Mouse (Mus musculus): Measurements from ENCODE around the gene Sema6d. TPM values are rescaled to one million over a fixed set of nuclear protein-coding genes. Genes with fewer than 3 reads are reported as not detected.

Gene Sema6d
- polyA plus RNA-seq, 1 experiment from 2014 or later = 3.4 TPM

DNA sequence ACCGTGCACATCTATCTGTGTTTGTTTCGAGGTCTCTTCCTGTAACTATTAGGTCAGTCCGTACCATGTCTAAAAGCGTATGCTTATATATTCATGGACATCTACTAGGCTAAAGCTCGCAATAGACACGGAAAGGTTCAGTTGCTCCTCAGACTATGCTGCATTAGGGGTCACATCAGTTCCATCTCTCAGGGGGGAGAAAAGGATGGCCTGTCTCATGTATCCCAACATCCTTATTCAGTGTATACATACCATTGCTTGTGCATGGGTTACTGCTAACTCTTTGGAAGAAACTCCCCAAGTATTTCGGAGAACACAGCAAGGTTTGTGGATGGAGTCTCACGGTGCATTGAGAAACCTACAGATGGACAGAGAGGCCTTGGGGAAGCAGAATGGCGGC, 571.5 kb downstream of the Sema6d start:
- H3K9me3 ChIP-seq (replicated peaks) = no peaks in the 10 kb centered on the region
- H3K27ac ChIP-seq (replicated peaks) = no peak overlapping the region
- no peaks in the 10 kb centered on the region for H3K36me3 ChIP-seq (replicated peaks)
- H3K4me2 ChIP-seq = no peak overlapping the region
- ATAC-seq (ENCODE audit: insufficient read depth) = no peak
- 66% methylated on average over 9 of the region's 9 CpGs for WGBS (ENCODE audit: insufficient replicate concordance)
- H3K27me3 ChIP-seq = no peaks in the 10 kb centered on the region
- no peak overlapping the region for H3K9ac ChIP-seq
- no peaks in the 10 kb centered on the region for H3K4me1 ChIP-seq (replicated peaks)
- no peak overlapping the region for H3K4me3 ChIP-seq (replicated peaks)

DNA sequence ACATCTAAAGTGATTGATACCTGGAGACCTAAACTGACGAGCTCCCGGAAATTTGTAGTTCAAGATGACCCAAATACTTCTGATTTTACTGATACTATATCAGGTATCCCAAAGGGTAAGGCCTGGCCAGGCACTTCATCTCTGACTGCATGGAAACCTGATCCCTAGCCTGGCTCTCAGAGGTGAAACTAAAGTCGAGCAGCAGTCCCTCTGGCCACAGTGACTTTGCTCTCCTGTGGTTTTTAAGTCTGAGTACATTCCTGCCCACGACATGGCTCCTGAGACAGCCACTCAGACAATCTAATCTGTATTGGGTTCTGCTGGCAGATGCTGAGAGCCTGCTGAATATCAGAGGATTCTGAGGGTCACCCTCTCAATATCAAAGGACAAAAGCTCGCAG, 572.5 kb downstream of the Sema6d start:
- Histone ChIP-seq H3K4me2 (no peak overlapping the region), H3K4me3 (replicated peaks) (no peak overlapping the region), H3K27me3 (no peaks in the 10 kb centered on the region), H3K27ac (replicated peaks) (no peak overlapping the region), H3K4me1 (replicated peaks) (no peaks in the 10 kb centered on the region), H3K9ac (no peak overlapping the region), H3K9me3 (replicated peaks) (no peaks in the 10 kb centered on the region), H3K36me3 (replicated peaks) (no peaks in the 10 kb centered on the region)
- 30% methylated on average over 5 of the region's 5 CpGs for WGBS (ENCODE audit: insufficient replicate concordance)
- no peak for ATAC-seq (ENCODE audit: insufficient read depth)

DNA sequence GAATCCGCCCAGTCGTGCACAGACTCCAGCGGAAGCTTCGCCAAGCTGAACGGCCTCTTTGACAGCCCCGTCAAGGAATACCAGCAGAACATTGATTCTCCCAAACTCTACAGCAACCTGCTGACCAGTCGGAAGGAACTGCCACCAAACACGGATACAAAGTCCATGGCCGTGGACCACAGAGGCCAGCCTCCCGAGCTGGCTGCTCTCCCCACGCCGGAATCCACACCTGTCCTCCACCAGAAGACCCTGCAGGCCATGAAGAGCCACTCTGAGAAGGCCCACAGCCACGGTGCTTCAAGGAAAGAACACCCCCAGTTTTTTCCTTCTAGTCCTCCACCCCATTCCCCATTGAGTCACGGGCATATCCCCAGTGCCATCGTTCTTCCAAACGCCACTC, 574.4 kb downstream of the Sema6d start:
- H3K4me1 ChIP-seq (replicated peaks) = no peaks in the 10 kb centered on the region
- H3K9me3 ChIP-seq (replicated peaks) = no peaks in the 10 kb centered on the region
- H3K36me3 ChIP-seq (replicated peaks) = no peaks in the 10 kb centered on the region

DNA sequence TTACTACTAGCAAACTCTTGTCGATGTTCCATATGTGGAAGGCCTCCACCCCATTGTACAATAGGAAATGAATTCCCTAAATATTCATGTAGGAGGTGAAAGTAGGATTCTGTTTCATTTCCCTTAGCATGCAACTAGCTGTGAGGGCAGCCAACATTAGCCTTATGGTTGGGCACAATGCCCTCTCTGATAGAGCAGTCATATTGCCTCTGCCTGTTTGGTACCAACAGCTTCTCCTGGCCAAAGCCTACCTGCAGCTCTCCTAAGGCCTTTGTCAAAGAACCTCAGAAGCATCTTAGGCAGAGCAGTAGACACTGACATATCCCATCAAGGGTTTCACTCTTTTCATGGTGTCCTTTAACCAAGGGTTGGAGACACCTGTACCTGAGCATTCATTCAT, 578.7 kb downstream of the Sema6d start:
- H3K4me2 ChIP-seq = no peak overlapping the region
- H3K4me3 ChIP-seq (replicated peaks) = no peak overlapping the region
- no peak overlapping the region for H3K27ac ChIP-seq (replicated peaks)
- 68% methylated on average over 1 of the region's 1 CpGs for WGBS (ENCODE audit: insufficient replicate concordance)
- no peaks in the 10 kb centered on the region for H3K9me3 ChIP-seq (replicated peaks)
- ATAC-seq (ENCODE audit: insufficient read depth) = no peak
- H3K4me1 ChIP-seq (replicated peaks) = no peaks in the 10 kb centered on the region
- no peaks in the 10 kb centered on the region for H3K36me3 ChIP-seq (replicated peaks)
- no peak overlapping the region for H3K9ac ChIP-seq
- H3K27me3 ChIP-seq = no peaks in the 10 kb centered on the region

More for the DNA sequence above, 574.4 kb downstream of the Sema6d start:
- no peak for ATAC-seq (ENCODE audit: insufficient read depth)
- H3K9ac ChIP-seq = no peak overlapping the region
- no peak overlapping the region for H3K4me3 ChIP-seq (replicated peaks)
- H3K27ac ChIP-seq (replicated peaks) = no peak overlapping the region
- H3K4me2 ChIP-seq = no peak overlapping the region
- no peaks in the 10 kb centered on the region for H3K27me3 ChIP-seq
- 83% methylated on average over 16 of the region's 16 CpGs for WGBS (ENCODE audit: insufficient replicate concordance)

DNA sequence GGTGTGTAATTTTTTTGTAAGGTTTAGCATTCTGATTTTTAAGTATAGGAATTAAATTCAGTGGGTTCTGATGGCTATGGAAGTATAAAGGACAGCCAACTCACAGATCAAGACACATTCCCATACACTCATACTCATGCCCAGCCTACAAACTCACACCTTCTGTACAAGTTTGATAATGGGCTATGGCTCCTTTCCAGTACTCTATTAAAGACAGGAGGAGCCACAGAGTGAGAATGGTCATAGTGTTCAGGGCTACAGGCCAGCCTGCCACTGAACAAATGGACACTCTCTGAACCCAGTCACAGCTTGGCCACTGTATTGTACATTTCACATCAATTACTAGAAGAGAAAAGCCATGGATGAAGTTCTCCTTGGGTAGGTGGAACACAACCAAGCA, 583.3 kb downstream of the Sema6d start:
- H3K27me3 ChIP-seq = no peaks in the 10 kb centered on the region
- no peaks in the 10 kb centered on the region for H3K36me3 ChIP-seq (replicated peaks)
- no peaks in the 10 kb centered on the region for H3K4me1 ChIP-seq (replicated peaks)
- H3K9me3 ChIP-seq (replicated peaks) = no peaks in the 10 kb centered on the region
- no peak overlapping the region for H3K4me2 ChIP-seq
- H3K4me3 ChIP-seq (replicated peaks) = no peak overlapping the region
- no peak for ATAC-seq (ENCODE audit: insufficient read depth)
- no peak overlapping the region for H3K27ac ChIP-seq (replicated peaks)
- no peak overlapping the region for H3K9ac ChIP-seq

DNA sequence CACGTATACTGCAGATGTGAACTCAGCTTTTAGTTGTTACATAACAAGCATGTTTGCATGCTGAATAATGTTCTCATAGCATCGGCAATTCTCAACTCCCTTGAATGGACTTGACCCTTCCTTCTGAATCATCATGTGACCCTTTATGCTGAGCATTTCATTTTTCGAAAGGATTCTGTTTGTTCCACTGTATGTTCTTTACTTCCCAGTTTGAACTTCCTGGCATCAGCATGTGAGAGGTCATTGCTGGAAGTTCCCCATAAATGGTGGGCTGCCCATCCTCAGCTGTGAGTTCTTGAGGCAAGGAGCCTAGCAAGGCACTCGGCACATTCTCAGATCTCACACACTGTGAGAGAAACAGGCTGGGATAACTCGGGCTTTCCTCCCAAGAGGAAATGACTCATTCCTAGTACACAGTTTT, 594.7 kb downstream of the Sema6d start:
- Histone ChIP-seq H3K27ac (replicated peaks) (no peak overlapping the region), H3K4me1 (replicated peaks) (no peaks in the 10 kb centered on the region), H3K4me3 (replicated peaks) (no peak overlapping the region), H3K36me3 (replicated peaks) (no peaks in the 10 kb centered on the region), H3K4me2 (no peak overlapping the region), H3K9me3 (replicated peaks) (no peaks in the 10 kb centered on the region), H3K9ac (no peak overlapping the region), H3K27me3 (no peaks in the 10 kb centered on the region)
- WGBS (ENCODE audit: insufficient replicate concordance) = 35% methylated on average over 5 of the region's 5 CpGs
- peak; percentile 54 for ATAC-seq (ENCODE audit: insufficient read depth)

DNA sequence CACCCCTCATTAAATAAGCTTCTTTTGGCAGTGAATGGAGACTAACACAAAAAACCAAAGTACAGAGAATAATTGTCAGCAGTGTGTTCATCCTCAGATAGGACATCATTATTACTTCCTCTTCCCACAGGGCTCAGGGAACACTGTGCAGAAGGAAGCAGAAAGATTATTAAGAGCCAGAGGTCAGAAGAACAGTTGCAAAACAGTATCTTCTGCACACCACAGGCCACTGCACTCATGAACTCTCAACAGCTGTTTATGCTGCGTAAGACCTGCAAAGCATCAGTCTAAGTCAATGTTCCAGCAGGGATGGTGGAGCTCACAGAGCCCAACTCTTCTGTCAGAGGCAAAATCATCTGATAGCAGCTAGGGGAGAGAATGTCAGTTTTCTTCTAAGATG, 600.6 kb downstream of the Sema6d start:
- no peak overlapping the region for H3K9ac ChIP-seq
- no peaks in the 10 kb centered on the region for H3K4me1 ChIP-seq (replicated peaks)
- no peaks in the 10 kb centered on the region for H3K36me3 ChIP-seq (replicated peaks)
- H3K4me3 ChIP-seq (replicated peaks) = no peak overlapping the region
- ATAC-seq (ENCODE audit: insufficient read depth) = peak; percentile 49; the same call in 1 of the 2 replicates
- H3K9me3 ChIP-seq (replicated peaks) = no peaks in the 10 kb centered on the region
- no peak overlapping the region for H3K4me2 ChIP-seq
- no peaks in the 10 kb centered on the region for H3K27me3 ChIP-seq
- no peak overlapping the region for H3K27ac ChIP-seq (replicated peaks)
- 68% methylated on average over 1 of the region's 1 CpGs for WGBS (ENCODE audit: insufficient replicate concordance)

DNA sequence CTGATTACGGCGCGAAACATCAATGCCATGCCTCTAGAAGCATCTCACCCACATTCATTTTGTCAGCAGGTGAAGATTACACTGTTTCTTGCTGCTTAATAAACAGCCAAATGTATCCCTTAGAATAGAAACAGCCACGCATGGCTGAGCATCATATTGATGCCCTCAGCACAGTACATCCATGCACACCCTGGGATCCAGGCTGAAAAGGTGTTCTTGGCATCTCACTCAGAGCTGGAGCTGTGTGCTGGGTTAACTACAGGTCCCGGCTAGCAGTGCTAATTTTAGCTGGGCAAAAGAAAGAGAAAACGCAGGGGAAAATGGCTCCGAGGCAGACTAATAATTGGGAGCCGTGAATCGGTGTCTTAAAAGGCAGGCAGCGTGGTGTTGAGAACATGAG, 612.9 kb downstream of the Sema6d start:
- Histone ChIP-seq H3K27ac (replicated peaks) (no peak overlapping the region), H3K4me2 (no peak overlapping the region), H3K36me3 (replicated peaks) (no peaks in the 10 kb centered on the region), H3K4me3 (replicated peaks) (no peak overlapping the region), H3K4me1 (replicated peaks) (no peaks in the 10 kb centered on the region), H3K27me3 (no peaks in the 10 kb centered on the region), H3K9me3 (replicated peaks) (no peaks in the 10 kb centered on the region), H3K9ac (no peak overlapping the region)
- whole genome bisulfite sequencing (ENCODE audit: insufficient replicate concordance) = 66% methylated on average over 10 of the region's 10 CpGs
- ATAC-seq (ENCODE audit: insufficient read depth) = no peak

DNA sequence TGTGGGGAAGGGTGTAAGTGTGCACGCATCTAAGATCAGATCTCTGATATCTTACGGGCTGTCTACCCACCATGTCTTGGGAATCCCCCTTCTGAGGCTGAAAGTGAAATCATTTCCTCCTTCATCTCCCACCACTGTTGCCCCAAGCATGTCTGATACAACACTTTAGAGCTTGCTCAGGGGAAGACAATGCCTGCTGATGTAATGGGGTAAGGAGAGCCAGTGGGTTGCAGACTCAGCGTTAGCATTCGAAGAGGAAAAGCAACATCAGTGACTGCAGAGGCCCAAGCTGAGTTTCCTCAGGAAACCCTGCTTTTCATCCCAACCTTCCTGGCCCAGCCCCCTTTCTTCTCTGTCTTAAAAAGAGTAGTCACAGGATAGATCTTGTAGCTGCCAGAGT, 615.2 kb downstream of the Sema6d start:
- no peak overlapping the region for H3K9ac ChIP-seq
- no peak overlapping the region for H3K27ac ChIP-seq (replicated peaks)
- H3K4me2 ChIP-seq = no peak overlapping the region
- no peaks in the 10 kb centered on the region for H3K27me3 ChIP-seq
- ATAC-seq (ENCODE audit: insufficient read depth) = 0 out of 2 replicates have a peak, but pooled peaks have one; percentile 15
- no peak overlapping the region for H3K4me3 ChIP-seq (replicated peaks)
- no peaks in the 10 kb centered on the region for H3K9me3 ChIP-seq (replicated peaks)
- 33% methylated on average over 4 of the region's 4 CpGs for WGBS (ENCODE audit: insufficient replicate concordance)
- no peaks in the 10 kb centered on the region for H3K36me3 ChIP-seq (replicated peaks)
- H3K4me1 ChIP-seq (replicated peaks) = no peaks in the 10 kb centered on the region

DNA sequence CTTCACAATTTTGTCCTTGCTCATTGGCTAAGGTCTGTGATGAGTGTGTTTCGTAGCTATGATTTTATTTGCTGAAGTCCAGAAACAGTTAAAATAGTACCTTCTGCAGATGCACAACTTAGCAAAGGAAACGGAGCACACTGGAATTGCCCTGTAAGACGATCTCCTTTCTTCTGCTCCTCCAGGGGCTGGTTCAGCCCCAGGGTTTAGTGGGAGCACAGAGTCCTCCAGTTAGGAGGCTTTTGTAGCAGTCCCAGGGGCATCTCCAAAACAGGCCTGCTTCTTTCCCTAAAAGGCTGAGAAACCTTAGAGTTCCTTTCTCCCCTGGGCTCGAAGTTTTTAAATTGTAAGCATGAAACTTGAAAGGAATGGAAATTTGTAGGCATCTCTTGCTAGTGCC, 616.0 kb downstream of the Sema6d start:
- H3K4me3 ChIP-seq (replicated peaks) = no peak overlapping the region
- no peaks in the 10 kb centered on the region for H3K9me3 ChIP-seq (replicated peaks)
- no peak overlapping the region for H3K27ac ChIP-seq (replicated peaks)
- no peak overlapping the region for H3K4me2 ChIP-seq
- 39% methylated on average over 4 of the region's 4 CpGs for WGBS (ENCODE audit: insufficient replicate concordance)
- no peak for ATAC-seq (ENCODE audit: insufficient read depth)
- no peak overlapping the region for H3K9ac ChIP-seq
- H3K4me1 ChIP-seq (replicated peaks) = no peaks in the 10 kb centered on the region
- H3K36me3 ChIP-seq (replicated peaks) = no peaks in the 10 kb centered on the region
- no peaks in the 10 kb centered on the region for H3K27me3 ChIP-seq

DNA sequence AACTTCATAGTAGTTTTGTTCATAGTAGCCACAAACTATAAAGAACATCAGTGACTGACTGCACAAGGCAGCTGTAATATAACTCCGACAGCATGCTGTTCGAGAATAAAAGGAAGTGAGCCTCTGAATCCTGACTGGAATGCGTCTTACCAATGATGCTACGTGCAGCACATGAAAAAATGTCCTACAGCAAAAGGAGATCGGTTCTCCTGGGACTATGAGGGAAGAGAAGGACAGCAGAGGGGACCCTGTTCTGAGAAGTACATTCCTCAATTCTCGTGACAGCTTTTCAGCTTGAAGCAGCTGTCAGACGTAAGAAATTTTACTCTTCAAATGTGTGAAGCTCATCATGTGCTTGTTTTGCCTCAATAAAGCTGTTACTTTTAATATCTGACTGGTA, 617.1 kb downstream of the Sema6d start:
- Histone ChIP-seq H3K4me3 (replicated peaks) (no peak overlapping the region), H3K9ac (no peak overlapping the region), H3K4me2 (no peak overlapping the region), H3K27me3 (no peaks in the 10 kb centered on the region), H3K27ac (replicated peaks) (no peak overlapping the region), H3K36me3 (replicated peaks) (no peaks in the 10 kb centered on the region), H3K4me1 (replicated peaks) (no peaks in the 10 kb centered on the region), H3K9me3 (replicated peaks) (no peaks in the 10 kb centered on the region)
- ATAC-seq (ENCODE audit: insufficient read depth) = no peak
- WGBS (ENCODE audit: insufficient replicate concordance) = 49% methylated on average over 7 of the region's 7 CpGs
